Mouse (Mus musculus): ENCODE data around the gene Foxk2. TPM values are rescaled to one million over a fixed set of nuclear protein-coding genes. Genes with fewer than 3 reads are reported as not detected.
"Not testable (repeated sequence)": the region's sequence is repeated elsewhere in the genome, so short reads cannot be mapped to it uniquely, and the experiment has no call there.

Foxk2 gene
- total and polyA plus RNA-seq, 2 experiments from 2014 or later: 16.5 to 73.1 TPM

- no peak for ATAC-seq
- 75% methylated on average over 6 of the region's 6 CpGs for WGBS
- H3K36me3 ChIP-seq (ENCODE audit: insufficient read depth): peaks cover 18% of the 10 kb centered on the region
- no peak for DNase-seq
- no peak overlapping the region for H3K9ac ChIP-seq
- no peak for TF ChIP-seq CTCF (IDR thresholded peaks at IDR 0.05; ENCODE audit: low read depth)
- H3K4me1 ChIP-seq (ENCODE audit: insufficient read depth): no peaks in the 10 kb centered on the region
- no peaks in the 10 kb centered on the region for H3K9me3 ChIP-seq (ENCODE audit: low read length)
- no peak overlapping the region for H3K27ac ChIP-seq (ENCODE audit: low read depth, low read length)
- no peak overlapping the region for H3K4me2 ChIP-seq (ENCODE audit: low read depth)
- H3K4me3 ChIP-seq (ENCODE audit: low read depth, low read length): no peak overlapping the region
- no peaks in the 10 kb centered on the region for H3K27me3 ChIP-seq (ENCODE audit: insufficient read depth, low read length)
Observed at GRCm38 (mm10) chr11:121282911-121283310, 23.1 kb downstream of the Foxk2 start.

DNA sequence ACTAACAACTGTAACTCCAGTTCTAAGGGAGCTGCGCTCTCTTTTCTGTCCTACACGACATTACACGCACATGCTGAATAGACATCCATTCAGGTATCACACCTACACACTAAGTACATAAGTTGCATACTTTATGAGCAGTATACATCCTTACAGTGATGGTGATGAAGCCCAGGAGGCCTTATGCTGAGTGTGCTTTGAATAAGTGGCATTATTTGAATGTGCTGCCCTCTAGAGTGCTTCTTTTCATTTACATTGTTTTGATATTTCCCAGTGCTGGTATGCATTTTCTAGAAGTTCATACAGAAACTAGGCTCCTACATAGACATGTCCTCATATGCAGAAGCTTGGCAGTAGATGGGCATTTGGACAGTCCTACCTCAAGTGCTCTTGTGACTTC lies 30.1 kb downstream of the Foxk2 start:
- peak; percentile 6 for DNase-seq
- ATAC-seq: no peak
- peaks cover 65% of the 10 kb centered on the region for H3K36me3 ChIP-seq (ENCODE audit: insufficient read depth)
- no peaks in the 10 kb centered on the region for H3K9me3 ChIP-seq (ENCODE audit: low read length)
- no peak overlapping the region for H3K4me3 ChIP-seq (ENCODE audit: low read depth, low read length)
- WGBS: 93% methylated on average over 3 of the region's 3 CpGs
- peak; percentile 31 for TF ChIP-seq CTCF (IDR thresholded peaks at IDR 0.05; ENCODE audit: low read depth)
- no peak overlapping the region for H3K4me2 ChIP-seq (ENCODE audit: low read depth)
- H3K27ac ChIP-seq (ENCODE audit: low read depth, low read length): no peak overlapping the region
- no peaks in the 10 kb centered on the region for H3K27me3 ChIP-seq (ENCODE audit: insufficient read depth, low read length)
- H3K9ac ChIP-seq: no peak overlapping the region
- H3K4me1 ChIP-seq (ENCODE audit: insufficient read depth): no peaks in the 10 kb centered on the region

DNA sequence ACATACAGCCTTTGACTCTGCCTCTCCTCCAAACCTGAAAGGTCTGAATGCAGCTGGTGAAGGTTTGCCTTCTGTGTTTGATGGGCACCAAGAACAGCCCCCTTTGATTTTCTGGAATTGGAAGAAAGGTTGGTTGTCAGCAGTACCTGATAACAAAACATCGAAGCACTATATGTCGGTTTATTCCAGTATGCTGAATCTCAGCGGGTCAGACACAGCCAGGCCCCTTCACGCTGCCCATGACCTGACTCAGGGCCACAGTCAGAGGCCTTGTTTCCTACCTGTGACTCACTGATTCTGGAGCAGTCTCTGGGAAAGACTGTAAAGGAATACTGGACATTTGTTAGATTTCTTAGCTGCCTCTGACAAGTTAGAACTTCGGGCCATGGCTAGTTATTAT lies 35.0 kb downstream of the Foxk2 start:
- Histone ChIP-seq H3K27me3 (ENCODE audit: insufficient read depth, low read length) (no peaks in the 10 kb centered on the region), H3K27ac (ENCODE audit: low read depth, low read length) (no peak overlapping the region), H3K36me3 (ENCODE audit: insufficient read depth) (peaks cover 61% of the 10 kb centered on the region), H3K4me1 (ENCODE audit: insufficient read depth) (no peaks in the 10 kb centered on the region), H3K4me2 (ENCODE audit: low read depth) (no peak overlapping the region), H3K4me3 (ENCODE audit: low read depth, low read length) (no peak overlapping the region), H3K9me3 (ENCODE audit: low read length) (no peaks in the 10 kb centered on the region), H3K9ac (no peak overlapping the region)
- ATAC-seq (no peak), DNase-seq (no peak)
- no peak for TF ChIP-seq CTCF (IDR thresholded peaks at IDR 0.05; ENCODE audit: low read depth)
- 93% methylated on average over 5 of the region's 5 CpGs for WGBS

DNA sequence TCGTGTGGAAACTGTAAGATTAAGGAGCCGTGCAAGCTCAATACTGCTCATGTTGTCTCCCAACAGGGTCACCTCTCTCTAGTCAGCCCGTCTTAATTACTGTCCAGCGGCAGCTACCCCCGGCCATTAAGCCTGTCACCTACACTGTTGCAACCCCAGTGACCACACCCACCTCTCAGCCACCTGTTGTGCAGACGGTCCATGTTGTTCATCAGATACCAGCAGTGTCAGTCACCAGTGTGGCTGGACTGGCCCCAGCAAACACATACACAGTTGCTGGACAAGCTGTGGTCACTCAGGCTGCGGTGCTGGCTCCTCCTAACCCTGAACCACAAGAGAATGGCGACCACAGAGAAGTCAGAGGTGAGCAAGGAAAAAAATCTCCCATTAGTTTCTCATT lies 38.7 kb downstream of the Foxk2 start:
- H3K4me3 ChIP-seq (ENCODE audit: low read depth, low read length): no peak overlapping the region
- H3K36me3 ChIP-seq (ENCODE audit: insufficient read depth): peaks cover 69% of the 10 kb centered on the region
- DNase-seq (no peak), ATAC-seq (no peak)
- TF ChIP-seq CTCF (IDR thresholded peaks at IDR 0.05; ENCODE audit: low read depth): no peak
- H3K27ac ChIP-seq (ENCODE audit: low read depth, low read length): no peak overlapping the region
- H3K4me1 ChIP-seq (ENCODE audit: insufficient read depth): no peaks in the 10 kb centered on the region
- 89% methylated on average over 8 of the region's 8 CpGs for WGBS
- no peak overlapping the region for H3K4me2 ChIP-seq (ENCODE audit: low read depth)
- H3K9ac ChIP-seq: no peak overlapping the region
- H3K9me3 ChIP-seq (ENCODE audit: low read length): no peaks in the 10 kb centered on the region
- no peaks in the 10 kb centered on the region for H3K27me3 ChIP-seq (ENCODE audit: insufficient read depth, low read length)

GRCm38 (mm10) chr11:121300265-121300664 lies 40.5 kb downstream of the Foxk2 start:
- no peaks in the 10 kb centered on the region for H3K4me1 ChIP-seq (ENCODE audit: insufficient read depth)
- H3K27me3 ChIP-seq (ENCODE audit: insufficient read depth, low read length): no peaks in the 10 kb centered on the region
- H3K9me3 ChIP-seq (ENCODE audit: low read length): no peaks in the 10 kb centered on the region
- H3K27ac ChIP-seq (ENCODE audit: low read depth, low read length): no peak overlapping the region
- no peak overlapping the region for H3K4me2 ChIP-seq (ENCODE audit: low read depth)
- peaks cover 72% of the 10 kb centered on the region for H3K36me3 ChIP-seq (ENCODE audit: insufficient read depth)
- H3K4me3 ChIP-seq (ENCODE audit: low read depth, low read length): no peak overlapping the region
- TF ChIP-seq CTCF (IDR thresholded peaks at IDR 0.05; ENCODE audit: low read depth): no peak
- DNase-seq: no peak
- no peak for ATAC-seq
- WGBS: 90% methylated on average over 9 of the region's 9 CpGs
- no peak overlapping the region for H3K9ac ChIP-seq

DNA sequence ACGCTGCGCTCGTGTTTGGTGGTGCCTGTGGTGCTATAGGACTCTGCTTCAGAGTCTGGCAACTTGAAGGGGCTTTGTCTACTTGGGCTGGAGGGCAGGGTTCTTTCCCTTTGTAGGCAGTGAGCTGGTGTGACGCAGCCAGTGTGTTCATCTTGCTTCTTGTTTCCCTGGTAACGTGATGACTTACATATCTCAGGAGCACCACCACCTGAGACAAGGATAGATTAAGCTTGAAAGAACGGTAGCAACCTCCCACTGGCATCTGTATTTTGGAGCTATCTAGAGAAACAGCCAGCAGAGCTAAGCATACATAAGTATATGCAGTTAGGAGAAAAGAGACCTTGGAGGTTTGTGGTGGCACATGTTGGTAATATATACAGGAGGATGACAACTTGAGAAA lies 45.6 kb downstream of the Foxk2 start:
- Histone ChIP-seq H3K4me1 (ENCODE audit: insufficient read depth) (no peaks in the 10 kb centered on the region), H3K4me3 (ENCODE audit: low read depth, low read length) (no peak overlapping the region), H3K36me3 (ENCODE audit: insufficient read depth) (peaks cover 70% of the 10 kb centered on the region), H3K27ac (ENCODE audit: low read depth, low read length) (no peak overlapping the region), H3K27me3 (ENCODE audit: insufficient read depth, low read length) (no peaks in the 10 kb centered on the region), H3K9ac (no peak overlapping the region), H3K4me2 (ENCODE audit: low read depth) (no peak overlapping the region), H3K9me3 (ENCODE audit: low read length) (no peaks in the 10 kb centered on the region)
- 85% methylated on average over 6 of the region's 6 CpGs for WGBS
- no peak for TF ChIP-seq CTCF (IDR thresholded peaks at IDR 0.05; ENCODE audit: low read depth)
- no peak; the same call in 1 of the 2 replicates for ATAC-seq
- DNase-seq: no peak

- Histone ChIP-seq H3K9ac (no peak overlapping the region), H3K4me2 (ENCODE audit: low read depth) (no peak overlapping the region), H3K27me3 (ENCODE audit: insufficient read depth, low read length) (no peaks in the 10 kb centered on the region), H3K4me1 (ENCODE audit: insufficient read depth) (no peaks in the 10 kb centered on the region), H3K36me3 (ENCODE audit: insufficient read depth) (peaks cover 65% of the 10 kb centered on the region), H3K27ac (ENCODE audit: low read depth, low read length) (no peak overlapping the region), H3K9me3 (ENCODE audit: low read length) (no peaks in the 10 kb centered on the region), H3K4me3 (ENCODE audit: low read depth, low read length) (no peak overlapping the region)
- ATAC-seq: no peak
- whole genome bisulfite sequencing: 93% methylated on average over 8 of the region's 8 CpGs
- no peak for TF ChIP-seq CTCF (IDR thresholded peaks at IDR 0.05; ENCODE audit: low read depth)
- DNase-seq: no peak
Observed at GRCm38 (mm10) chr11:121306608-121307007, 46.8 kb downstream of the Foxk2 start.

DNA sequence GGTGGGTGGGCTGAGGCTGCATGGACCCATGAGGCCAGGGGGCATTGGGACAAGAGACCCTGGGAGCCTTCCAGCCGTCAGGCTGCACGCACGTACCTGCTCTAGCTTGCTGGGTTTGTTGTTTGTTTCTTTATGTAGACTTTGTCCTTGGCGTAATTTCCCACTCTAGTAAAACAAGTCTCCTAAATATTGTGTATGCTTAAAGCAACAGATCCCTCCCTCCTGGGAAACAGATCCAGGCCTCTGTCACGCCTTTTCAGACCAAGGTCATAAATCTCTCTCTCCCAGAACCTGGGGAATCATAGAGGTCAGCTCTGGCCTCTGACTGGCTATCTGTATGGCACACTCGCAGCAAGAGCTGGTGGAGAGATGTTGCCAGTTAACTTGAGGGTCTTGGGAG lies 47.9 kb downstream of the Foxk2 start:
- H3K4me2 ChIP-seq (ENCODE audit: low read depth); ATAC-seq; H3K9me3 ChIP-seq (ENCODE audit: low read length); H3K4me3 ChIP-seq (ENCODE audit: low read depth, low read length); DNase-seq; H3K9ac ChIP-seq; H3K27me3 ChIP-seq (ENCODE audit: insufficient read depth, low read length); H3K27ac ChIP-seq (ENCODE audit: low read depth, low read length); H3K4me1 ChIP-seq (ENCODE audit: insufficient read depth): not testable (repeated sequence)
- WGBS: 93% methylated on average over 6 of the region's 6 CpGs
- H3K36me3 ChIP-seq (ENCODE audit: insufficient read depth): peaks cover 54% of the 10 kb centered on the region

All from forebrain, postnatal 0 days (tissue).